Mouse (Mus musculus) small intestine, adult 2 months (tissue): ENCODE measurements around the gene Fndc3b. TPM values are rescaled to one million over a fixed set of nuclear protein-coding genes. Genes with fewer than 3 reads are reported as not detected.

Experiments used
- H3K27ac ChIP-seq: fragments of 200-500 bp; 2 replicates; pipeline ENCODE4 v1.5.1; 2012; ENCODE audit warnings: low read depth, low read length, control low read depth, inconsistent platforms; ENCODE audit not compliant: insufficient read depth
- H3K27me3 ChIP-seq: fragments of 200-500 bp; 2 replicates; pipeline ENCODE4 v1.6.1; 2012; ENCODE audit warnings: mild to moderate bottlenecking, moderate library complexity, low read length, inconsistent platforms; ENCODE audit not compliant: control insufficient read depth, insufficient read depth
- H3K36me3 ChIP-seq: fragments of 200-500 bp; 2 replicates; pipeline ENCODE4 v1.6.1; 2012; ENCODE audit warnings: mild to moderate bottlenecking, low read length, control low read depth, inconsistent platforms; ENCODE audit not compliant: control insufficient read depth, insufficient read depth
- H3K4me1 ChIP-seq: fragments of 200-500 bp; 2 replicates; pipeline ENCODE4 v1.6.1; 2012; ENCODE audit warnings: low read length, inconsistent platforms, mixed read lengths; ENCODE audit not compliant: control insufficient read depth, insufficient read depth, insufficient read length
- H3K4me3 ChIP-seq: fragments of 200-500 bp; 2 replicates; pipeline ENCODE4 v1.5.1; 2012; ENCODE audit warnings: low read depth, mild to moderate bottlenecking, control low read depth, inconsistent platforms, low read length, moderate library complexity
- CTCF ChIP-seq: fragments of 200-500 bp; IDR thresholded peaks from 2 replicates; pipeline ENCODE4 v1.5.1; 2012; ENCODE audit warnings: low read depth, mild to moderate bottlenecking, control low read depth, inconsistent platforms, low read length, moderate library complexity, mixed read lengths; ENCODE audit not compliant: insufficient replicate concordance, insufficient read length; ENCODE audit errors: extremely low read depth
- POLR2A ChIP-seq: fragments of 200-500 bp; IDR thresholded peaks from 2 replicates; pipeline ENCODE4 v1.6.1; 2012; ENCODE audit warnings: low read depth, mild to moderate bottlenecking, control low read depth, inconsistent platforms, low read length, moderate library complexity
- WGBS: fragments of 180-500 bp; shearing (Covaris S2); methylation state at CpG from one replicate; pipeline ENCODE4 v1.1.7; 2018; 5-methylcytosine and 5-hydroxymethylcytosine counted together
- polyA plus RNA-seq: library from polyadenylated mRNA; depleted of rRNA; stranded (reverse); fragments of >200 nt; gene quantifications from 2 replicates; pipeline ENCODE4 v1.2.3, GENCODE M21; 2012

Gene Fndc3b
- polyA plus RNA-seq, 1 experiment = 6.2 TPM

DNA sequence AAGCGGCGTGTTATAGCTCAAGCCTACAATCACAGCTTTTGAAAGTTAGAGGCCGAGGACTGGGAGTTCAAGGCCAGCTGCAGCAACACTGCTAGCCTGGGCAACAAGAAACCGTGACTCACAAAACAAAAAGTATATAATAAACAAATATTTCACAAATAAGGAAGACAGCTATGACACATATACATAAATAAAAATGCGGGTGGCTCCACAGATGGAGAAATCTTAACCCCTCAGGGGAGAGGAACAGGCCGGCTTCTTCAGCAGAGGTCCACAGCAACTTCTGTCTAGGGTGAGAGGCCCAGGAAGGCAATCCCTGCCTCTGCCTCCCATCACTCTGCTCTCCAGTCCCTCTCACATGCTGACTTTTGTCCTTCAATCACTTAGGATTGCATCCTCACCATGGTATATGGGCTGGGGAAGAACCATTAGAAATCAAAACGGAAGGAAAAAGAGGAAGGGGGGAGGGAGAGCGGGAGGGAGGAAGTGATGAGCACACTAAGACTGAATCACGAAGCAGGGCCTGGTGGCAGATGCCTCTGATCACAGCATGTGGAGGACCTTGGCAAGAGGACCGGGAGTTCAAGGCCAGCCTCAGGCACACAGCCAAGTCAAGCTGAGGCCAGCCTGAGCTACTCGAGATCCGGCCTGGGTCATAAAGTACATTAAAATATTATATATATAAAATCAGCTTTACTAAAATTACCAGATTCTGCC, 21.8 kb downstream of the Fndc3b start:
- H3K27ac ChIP-seq = 0 out of 2 replicates have a peak overlapping the region, but pooled peaks have one; percentile 13
- H3K4me3 ChIP-seq = no peak overlapping the region
- WGBS = 44% methylated on average over 12 of the region's 12 CpGs
- H3K27me3 ChIP-seq = no peaks in the 10 kb centered on the region
- TF ChIP-seq CTCF (no peak), POLR2A (no peak)
- H3K36me3 ChIP-seq = no peaks in the 10 kb centered on the region
- peaks cover 38% of the 10 kb centered on the region for H3K4me1 ChIP-seq

DNA sequence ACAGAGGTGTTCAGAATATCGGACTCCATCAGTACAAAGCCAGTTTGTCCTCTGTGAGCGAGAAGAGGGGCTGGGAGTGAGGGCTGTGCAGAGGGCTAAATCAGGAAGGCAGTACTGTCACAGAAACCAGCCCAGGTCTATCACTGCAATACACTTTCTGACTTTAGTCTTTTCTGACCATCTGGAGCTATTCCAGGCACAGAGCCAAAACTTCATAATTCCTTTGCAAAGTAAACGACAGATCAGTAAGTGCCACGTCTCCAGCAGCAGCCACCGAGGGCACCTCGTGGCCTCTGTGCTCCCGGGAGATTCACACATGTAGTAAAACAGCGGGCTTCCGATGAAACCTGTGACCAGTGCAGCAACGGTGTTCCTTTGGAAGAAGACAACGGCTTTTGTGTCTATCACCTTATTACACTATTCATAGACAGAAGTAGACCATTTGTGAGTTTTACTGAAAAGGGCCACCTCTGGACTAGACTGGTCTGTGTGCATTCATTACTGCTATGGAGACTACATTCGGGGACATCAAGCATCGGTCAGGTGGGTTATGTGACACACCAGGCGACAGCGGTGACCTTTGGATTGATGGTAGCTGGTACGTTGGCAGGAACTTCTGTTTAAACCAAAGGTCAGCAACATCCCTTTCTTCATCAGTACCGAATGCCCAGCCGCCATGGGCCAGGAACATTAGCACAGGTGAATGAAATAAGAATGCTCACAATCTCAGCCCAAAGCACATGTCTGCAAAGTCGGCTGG, 24.2 kb downstream of the Fndc3b start:
- no peaks in the 10 kb centered on the region for H3K27me3 ChIP-seq
- no peak for TF ChIP-seq POLR2A
- H3K36me3 ChIP-seq = no peaks in the 10 kb centered on the region
- WGBS = 27% methylated on average over 19 of the region's 19 CpGs
- H3K4me3 ChIP-seq = no peak overlapping the region
- H3K4me1 ChIP-seq = peaks cover 38% of the 10 kb centered on the region
- no peak overlapping the region for H3K27ac ChIP-seq

DNA sequence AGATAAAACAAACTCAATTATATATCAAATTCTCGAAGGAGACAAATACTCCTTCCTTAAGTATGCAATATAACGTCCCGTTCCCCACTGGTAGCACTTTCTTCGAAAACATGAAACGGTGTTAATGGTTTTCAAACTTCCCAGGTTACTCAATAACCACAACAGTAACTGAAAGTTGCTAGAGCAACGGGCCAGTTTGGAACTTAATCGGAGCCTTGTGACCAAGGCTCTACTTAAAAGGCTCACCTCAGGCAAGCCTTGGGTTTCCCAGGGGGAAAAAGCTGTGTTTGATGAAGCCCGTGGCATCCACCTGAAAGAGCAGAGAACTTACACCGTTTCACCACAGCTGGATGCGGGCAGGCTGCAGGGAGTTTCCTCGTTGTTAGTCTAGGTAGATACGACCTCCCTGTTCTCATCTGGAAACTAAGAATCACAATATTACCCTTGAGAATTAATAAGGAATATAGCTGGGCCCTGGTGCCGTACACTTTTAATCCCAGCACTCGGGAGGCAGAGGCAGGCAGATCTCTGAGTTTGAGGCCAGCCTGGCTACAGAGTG, 25.4 kb downstream of the Fndc3b start:
- Histone ChIP-seq H3K4me3 (no peak overlapping the region), H3K4me1 (peaks cover 32% of the 10 kb centered on the region; the same call in 1 of the 2 replicates), H3K36me3 (peaks cover under 1% of the 10 kb centered on the region; the same call in 1 of the 2 replicates), H3K27me3 (no peaks in the 10 kb centered on the region), H3K27ac (no peak overlapping the region)
- 43% methylated on average over 14 of the region's 14 CpGs for WGBS
- TF ChIP-seq CTCF = no peak
- TF ChIP-seq POLR2A = no peak

DNA sequence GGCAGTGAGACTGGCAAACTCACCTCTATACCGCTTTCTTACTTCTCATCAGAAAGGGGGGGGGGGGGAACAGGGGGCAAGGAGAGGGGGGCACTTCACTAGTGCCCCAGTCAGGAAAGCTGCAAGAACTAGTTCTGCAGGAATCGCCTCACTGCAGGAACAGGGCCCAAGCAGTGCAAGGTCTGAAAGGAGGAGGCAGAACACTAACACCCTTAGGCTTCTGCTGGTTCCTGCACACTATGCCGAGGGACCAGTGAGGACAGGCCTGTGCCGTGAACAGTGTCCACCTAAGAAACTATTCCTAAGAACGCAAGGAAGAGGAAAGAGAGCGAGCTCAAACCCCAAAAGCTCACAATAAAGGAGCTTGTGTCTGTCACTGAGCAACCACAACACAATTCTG, 26.0 kb downstream of the Fndc3b start:
- WGBS = 64% methylated on average over 6 of the region's 6 CpGs
- Histone ChIP-seq H3K36me3 (peaks cover 1% of the 10 kb centered on the region; the same call in 1 of the 2 replicates), H3K27ac (no peak overlapping the region), H3K4me1 (peaks cover 27% of the 10 kb centered on the region; the same call in 1 of the 2 replicates), H3K27me3 (no peaks in the 10 kb centered on the region), H3K4me3 (no peak overlapping the region)
- no peak for TF ChIP-seq POLR2A
- TF ChIP-seq CTCF = no peak

DNA sequence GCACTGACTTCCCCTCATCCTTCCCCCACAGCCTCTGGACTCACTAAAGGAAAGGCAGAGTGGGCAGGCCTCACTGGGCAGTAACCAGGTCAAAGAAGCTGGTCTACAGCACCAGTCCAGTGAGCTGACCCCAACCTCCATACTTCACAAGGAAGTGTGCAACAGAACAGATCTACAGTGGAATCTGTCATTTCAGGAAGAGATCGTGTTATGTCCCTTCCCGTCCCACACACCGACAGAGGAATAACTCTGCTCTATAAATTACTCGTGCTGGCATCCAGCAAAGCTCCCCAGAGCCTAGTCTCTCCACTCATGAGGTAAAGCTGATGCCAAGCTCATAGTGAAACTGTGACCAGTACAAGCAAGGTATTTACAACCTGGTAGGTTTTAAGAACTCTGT, 27.7 kb downstream of the Fndc3b start:
- no peak overlapping the region for H3K27ac ChIP-seq
- H3K27me3 ChIP-seq = no peaks in the 10 kb centered on the region
- TF ChIP-seq POLR2A (no peak), CTCF (no peak)
- 66% methylated on average over 4 of the region's 4 CpGs for WGBS
- H3K36me3 ChIP-seq = peaks cover 1% of the 10 kb centered on the region; the same call in 1 of the 2 replicates
- peaks cover 19% of the 10 kb centered on the region; the same call in 1 of the 2 replicates for H3K4me1 ChIP-seq
- H3K4me3 ChIP-seq = no peak overlapping the region

DNA sequence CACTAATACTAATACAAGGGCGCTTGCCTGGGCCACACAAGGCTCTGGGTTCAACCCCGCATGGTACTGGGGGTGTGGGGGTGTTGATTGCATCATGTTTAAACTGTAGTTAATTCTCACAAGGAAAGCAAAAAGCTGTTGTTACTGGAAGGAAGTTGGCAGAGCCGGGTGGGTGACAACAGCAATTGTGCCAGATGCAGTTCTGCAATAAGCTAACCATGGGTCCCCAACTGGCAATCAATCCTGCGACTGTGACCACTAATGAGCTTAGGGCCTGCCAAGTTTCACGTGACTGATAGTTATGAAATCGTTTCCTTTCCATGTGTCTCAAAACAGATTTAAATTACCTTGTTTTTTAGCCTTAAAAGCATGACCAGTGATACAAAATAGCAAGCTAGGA, 33.5 kb downstream of the Fndc3b start:
- H3K27me3 ChIP-seq = no peaks in the 10 kb centered on the region
- no peaks in the 10 kb centered on the region for H3K4me1 ChIP-seq
- WGBS = 50% methylated on average over 6 of the region's 6 CpGs
- no peak for TF ChIP-seq CTCF
- TF ChIP-seq POLR2A = no peak
- H3K4me3 ChIP-seq = no peak overlapping the region
- H3K36me3 ChIP-seq = peaks cover 1% of the 10 kb centered on the region; the same call in 1 of the 2 replicates
- no peak overlapping the region for H3K27ac ChIP-seq

DNA sequence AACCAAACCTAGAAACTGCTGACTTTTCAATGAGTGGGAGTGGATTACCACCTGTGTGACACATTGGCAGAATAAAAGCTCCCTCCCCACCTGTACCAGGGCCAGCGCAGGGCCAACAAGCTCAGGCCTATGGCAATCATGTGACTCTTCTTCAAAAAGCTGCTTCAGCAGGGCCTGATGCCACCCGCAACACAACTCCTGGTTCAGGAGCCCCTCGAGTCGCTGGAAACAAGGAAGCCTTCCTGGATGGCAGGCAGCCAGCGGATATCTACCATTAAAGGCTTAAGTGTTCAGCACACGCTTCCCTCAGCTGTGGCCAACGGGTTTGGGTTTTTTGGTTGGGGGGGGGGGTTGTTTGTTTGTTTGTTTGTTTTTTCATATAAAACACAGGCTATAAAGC, 37.4 kb downstream of the Fndc3b start:
- no peak for TF ChIP-seq POLR2A
- no peak for TF ChIP-seq CTCF
- no peaks in the 10 kb centered on the region for H3K36me3 ChIP-seq
- H3K27me3 ChIP-seq = no peaks in the 10 kb centered on the region
- H3K4me3 ChIP-seq = no peak overlapping the region
- H3K27ac ChIP-seq = no peak overlapping the region
- H3K4me1 ChIP-seq = no peaks in the 10 kb centered on the region; the same call in 1 of the 2 replicates
- WGBS = 45% methylated on average over 7 of the region's 7 CpGs
